Mouse (Mus musculus) liver, embryonic 14.5 days (tissue): ENCODE results near the gene Sh3d19. TPM values are rescaled to one million over a fixed set of nuclear protein-coding genes. Genes with fewer than 3 reads are reported as not detected.
"Not testable (repeated sequence)": the region's sequence is repeated elsewhere in the genome, so short reads cannot be mapped to it uniquely, and the experiment has no call there.

Source experiments
- ATAC-seq: fragments of 200-750 bp; cut with Nextera tagmentation; 2 replicates; pipeline ENCODE4 v1.8.0; 2017; ENCODE audit warnings: moderate number of reproducible peaks, mild to moderate bottlenecking, moderate library complexity; ENCODE audit not compliant: insufficient read depth
- DNase-seq, 3 experiments: peaks; one replicate each; pipeline ENCODE4 v3.0.0-alpha.2; 2012 to 2013; ENCODE audit warnings: low read depth in 3 of 3, low spot score in 3 of 3
- H3K27ac ChIP-seq: fragments of 300-500 bp; sonication (generic); 2 replicates; pipeline ENCODE4 v1.5.1; 2014; ENCODE audit warnings: moderate library complexity, mild to moderate bottlenecking, control low read depth, inconsistent platforms
- H3K27me3 ChIP-seq: fragments of 300-500 bp; sonication (generic); 2 replicates; pipeline ENCODE4 v1.6.1; 2014; ENCODE audit warnings: mild to moderate bottlenecking, low read length, moderate library complexity; ENCODE audit not compliant: control insufficient read depth, insufficient read depth
- H3K36me3 ChIP-seq: fragments of 300-500 bp; sonication (generic); replicated peaks from 2 replicates; pipeline ENCODE4 v1.6.1; 2014; ENCODE audit warnings: low read depth; ENCODE audit not compliant: control insufficient read depth, insufficient read depth
- H3K4me1 ChIP-seq, 2 experiments: fragments of 200-500 bp in 1 of 2; fragments of 300-500 bp in 1 of 2; sonication (generic) in 1 of 2; replicated peaks; 2 replicates each; pipeline ENCODE4 v1.6.1; 2012 to 2014; ENCODE audit warnings: antibody characterized with exemption in 1 of 2, inconsistent platforms in 1 of 2, low read length in 1 of 2; ENCODE audit not compliant: control insufficient read depth in 2 of 2, insufficient read depth in 2 of 2
- H3K4me2 ChIP-seq: fragments of 300-500 bp; sonication (generic); 2 replicates; pipeline ENCODE4 v1.6.1; 2014; ENCODE audit warnings: low read depth, mild to moderate bottlenecking, control low read depth, moderate library complexity
- H3K4me3 ChIP-seq, 2 experiments: fragments of 200-500 bp in 1 of 2; fragments of 300-500 bp in 1 of 2; sonication (generic) in 1 of 2; 2 replicates each; pipeline ENCODE4 v1.5.1; 2012 to 2014; ENCODE audit warnings: low read depth in 2 of 2, low read length in 2 of 2, mild to moderate bottlenecking in 2 of 2, control low read depth in 1 of 2, inconsistent platforms in 1 of 2, moderate library complexity in 1 of 2; ENCODE audit not compliant: insufficient read depth in 1 of 2
- H3K9ac ChIP-seq: fragments of 300-500 bp; sonication (generic); replicated peaks from 2 replicates; pipeline ENCODE4 v1.6.1; 2014; ENCODE audit warnings: mild to moderate bottlenecking, control low read depth, moderate library complexity
- H3K9me3 ChIP-seq: fragments of 300-500 bp; sonication (generic); 2 replicates; pipeline ENCODE4 v1.6.1; 2016; ENCODE audit warnings: low read length, mixed read lengths; ENCODE audit not compliant: control insufficient read depth
- CTCF ChIP-seq: IDR thresholded peaks from 2 replicates; pipeline ENCODE4 v1.5.1; 2016; ENCODE audit warnings: antibody characterized with exemption, low read depth, control low read depth
- EP300 ChIP-seq: IDR thresholded peaks from 2 replicates; pipeline ENCODE4 v1.6.1; 2016; ENCODE audit warnings: antibody characterized with exemption, low read depth
- WGBS: fragments of 180-500 bp; shearing (Covaris S2); extraction: QIAGEN DNeasy Blood & Tissue Kit; methylation state at CpG from one replicate; pipeline ENCODE4 v1.1.7; 2014; ENCODE audit not compliant: insufficient replicate concordance; 5-methylcytosine and 5-hydroxymethylcytosine counted together
- polyA plus RNA-seq, 2 experiments: library from polyadenylated mRNA; depleted of rRNA in 1 of 2; stranded (reverse) in 1 of 2; unstranded in 1 of 2; fragments of >200 nt; fragmentation: Nextera tagmentation in 1 of 2; extraction: Ambion mirVana in 1 of 2; gene quantifications; 2 replicates each; pipeline versions ENCODE4 v1.2.1 to v1.2.3; 2012 to 2014

Gene Sh3d19
- polyA plus RNA-seq, 2 experiments: 5.5 to 6.3 TPM

GRCm38 (mm10) chr3:86101956-86102355 is 131.0 kb downstream of the Sh3d19 start:
- Histone ChIP-seq H3K27me3 (no peaks in the 10 kb centered on the region), H3K4me1 (peaks cover 0 to 7% of the 10 kb centered on the region in 2 experiments), H3K36me3 (no peaks in the 10 kb centered on the region), H3K4me3 (no peak overlapping the region), H3K27ac (no peak overlapping the region), H3K4me2 (no peak overlapping the region), H3K9ac (no peak overlapping the region), H3K9me3 (no peaks in the 10 kb centered on the region)
- ATAC-seq (no peak), DNase-seq (no peak)
- no peak for TF ChIP-seq CTCF
- no peak for TF ChIP-seq EP300
- 73% methylated on average over 6 of the region's 6 CpGs for WGBS

GRCm38 (mm10) chr3:86103449-86104291 is 132.8 kb downstream of the Sh3d19 start:
- H3K27me3 ChIP-seq: no peaks in the 10 kb centered on the region
- H3K9ac ChIP-seq: peak overlapping the region; percentile 13; the same call in 1 of the 2 replicates
- no peak for ATAC-seq
- H3K4me2 ChIP-seq: peak overlapping the region; percentile 24; the same call in 1 of the 2 replicates
- peaks cover 13 to 22% of the 10 kb centered on the region in 2 experiments for H3K4me1 ChIP-seq
- no peak for TF ChIP-seq EP300
- peak; percentile 19; the same call in 1 of the 2 replicates for TF ChIP-seq CTCF
- no peaks in the 10 kb centered on the region for H3K36me3 ChIP-seq
- no peak for DNase-seq
- H3K27ac ChIP-seq: no peak overlapping the region
- H3K9me3 ChIP-seq: no peaks in the 10 kb centered on the region
- WGBS: 36% methylated on average over 18 of the region's 18 CpGs
- H3K4me3 ChIP-seq: no peak overlapping the region

GRCm38 (mm10) chr3:86104433-86104832 is 133.5 kb downstream of the Sh3d19 start:
- not testable (repeated sequence) for H3K36me3 ChIP-seq, H3K27me3 ChIP-seq, H3K27ac ChIP-seq, ATAC-seq, H3K4me2 ChIP-seq, H3K4me3 ChIP-seq, H3K9me3 ChIP-seq, H3K9ac ChIP-seq, DNase-seq
- 70% methylated on average over 7 of the region's 7 CpGs for WGBS
- peaks cover 20 to 30% of the 10 kb centered on the region in 2 experiments for H3K4me1 ChIP-seq

- DNase-seq (no peak), ATAC-seq (no peak)
- Histone ChIP-seq H3K9me3 (no peaks in the 10 kb centered on the region), H3K4me1 (peaks cover 25 to 35% of the 10 kb centered on the region in 2 experiments), H3K4me2 (no peak overlapping the region), H3K9ac (no peak overlapping the region), H3K36me3 (no peaks in the 10 kb centered on the region), H3K4me3 (no peak overlapping the region), H3K27ac (no peak overlapping the region), H3K27me3 (no peaks in the 10 kb centered on the region)
- WGBS: 60% methylated on average over 4 of the region's 4 CpGs
- TF ChIP-seq EP300: no peak
- no peak for TF ChIP-seq CTCF
Observed at GRCm38 (mm10) chr3:86104909-86105308, 134.0 kb downstream of the Sh3d19 start.

- Histone ChIP-seq H3K27ac (no peak overlapping the region), H3K4me1 (peaks cover 32 to 39% of the 10 kb centered on the region in 2 experiments), H3K4me2 (no peak overlapping the region), H3K9ac (no peak overlapping the region), H3K9me3 (no peaks in the 10 kb centered on the region), H3K36me3 (no peaks in the 10 kb centered on the region), H3K4me3 (no peak overlapping the region), H3K27me3 (no peaks in the 10 kb centered on the region)
- no peak for DNase-seq
- no peak for ATAC-seq
- TF ChIP-seq CTCF (no peak), EP300 (no peak)
- WGBS: 90% methylated on average over 8 of the region's 8 CpGs
Observed at GRCm38 (mm10) chr3:86106086-86106632, 135.2 kb downstream of the Sh3d19 start.
